Mouse (Mus musculus) C3H10T1/2 (cell line): ENCODE data around the gene Pcdh17. TPM values are rescaled to one million over a fixed set of nuclear protein-coding genes. Genes with fewer than 3 reads are reported as not detected.

ENCODE experiments used
- polyA plus RNA-seq, 2 experiments: library from polyadenylated mRNA; unstranded; fragments of >200 nt; fragmentation: generic; extraction: Trizol; gene quantifications; one replicate each; pipeline ENCODE4 v1.2.1; 2012; ENCODE audit warnings: missing spikeins in 2 of 2

Gene Pcdh17
- under 1 TPM in 1 of 2 experiments, not detected in 1; 0.01 TPM for polyA plus RNA-seq

GRCm38 (mm10) chr14:84443288-84443686 is at the start of gene Pcdh17:
Gene Pcdh17 (plus strand): TSS chr14:84443563.

